Mouse (Mus musculus): ENCODE measurements at regions not wholly inside any gene's neighbourhood (a gene's known extent, or its start where the extent isn't known, plus 50 kb on each side); places are given as distances from the start of the nearest gene placed in this dataset.

DNA sequence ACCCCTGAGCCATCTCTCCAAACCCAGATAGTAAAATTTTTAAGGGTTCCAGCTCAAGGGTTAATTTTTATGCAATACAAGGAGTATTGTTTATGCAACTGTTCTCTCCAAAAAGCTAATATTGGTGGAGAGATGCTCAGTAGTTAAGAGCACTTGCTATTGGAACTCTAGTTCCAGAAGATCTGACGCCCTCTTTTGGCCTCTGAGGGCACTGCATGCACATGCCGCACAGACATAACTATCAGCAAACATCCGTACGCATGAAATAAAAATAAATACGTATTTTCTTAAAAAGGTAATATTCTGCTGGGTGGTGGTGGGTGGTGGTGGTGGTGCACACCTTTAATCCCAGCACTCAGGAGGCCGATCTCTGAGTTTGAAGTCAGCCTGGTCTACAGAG is 112.1 kb upstream of the Tmpo start:
- H3K4me3 ChIP-seq (ENCODE audit: insufficient read depth, low read depth, low read length), result no peak overlapping the region
- no peaks in the 10 kb centered on the region for H3K27me3 ChIP-seq (ENCODE audit: control insufficient read depth, insufficient read depth, low read length)
- H3K4me1 ChIP-seq (ENCODE audit: control insufficient read depth, insufficient read depth, low read length), result no peaks in the 10 kb centered on the region
- H3K27ac ChIP-seq (replicated peaks; ENCODE audit: insufficient read depth, low read depth, low read length), result no peak overlapping the region
- TF ChIP-seq POLR2A (IDR thresholded peaks at IDR 0.05; ENCODE audit: extremely low read depth, insufficient read depth, low read length), result no peak
- TF ChIP-seq CTCF (IDR thresholded peaks at IDR 0.05; ENCODE audit: low read depth, low read length), result no peak
- H3K9ac ChIP-seq (ENCODE audit: low read depth, low read length), result no peak overlapping the region
- 86% methylated on average over 6 of the region's 6 CpGs for WGBS
- DNase-seq (ENCODE audit: extremely low read depth, low read depth, low spot score), result no peak
- no peaks in the 10 kb centered on the region for H3K79me2 ChIP-seq (ENCODE audit: control insufficient read depth, insufficient read depth, low read length)
- H3K36me3 ChIP-seq (ENCODE audit: control insufficient read depth, insufficient read depth, low read length), result no peaks in the 10 kb centered on the region

DNA sequence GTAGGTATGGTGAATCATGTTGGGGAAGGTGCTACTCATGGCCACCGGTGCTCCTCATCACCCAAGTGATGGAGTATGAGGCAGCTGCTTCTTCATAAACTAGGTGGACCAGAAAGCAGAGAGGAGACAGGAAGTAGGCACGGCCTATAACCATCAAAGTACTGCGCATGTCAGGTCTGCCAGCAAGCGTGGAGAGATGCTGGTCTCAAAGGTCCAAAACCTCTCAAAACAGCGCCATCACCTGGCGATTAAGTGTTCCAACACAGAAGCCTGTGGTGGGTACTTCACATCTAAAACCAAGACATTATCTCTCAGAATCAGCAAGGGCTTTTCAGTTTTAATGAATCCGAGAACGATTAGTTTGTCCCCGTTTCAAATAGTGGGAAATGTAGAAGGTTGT is 103.1 kb upstream of the Tmpo start:
- 89% methylated on average over 9 of the region's 9 CpGs for WGBS
- TF ChIP-seq POLR2A (IDR thresholded peaks at IDR 0.05; ENCODE audit: extremely low read depth, insufficient read depth, low read length), result no peak
- TF ChIP-seq CTCF (IDR thresholded peaks at IDR 0.05; ENCODE audit: low read depth, low read length), result no peak
- DNase-seq (ENCODE audit: extremely low read depth, low read depth, low spot score), result no peak
- Histone ChIP-seq H3K36me3 (ENCODE audit: control insufficient read depth, insufficient read depth, low read length) (no peaks in the 10 kb centered on the region), H3K4me3 (ENCODE audit: insufficient read depth, low read depth, low read length) (no peak overlapping the region), H3K79me2 (ENCODE audit: control insufficient read depth, insufficient read depth, low read length) (no peaks in the 10 kb centered on the region), H3K4me1 (ENCODE audit: control insufficient read depth, insufficient read depth, low read length) (no peaks in the 10 kb centered on the region), H3K9ac (ENCODE audit: low read depth, low read length) (no peak overlapping the region), H3K27me3 (ENCODE audit: control insufficient read depth, insufficient read depth, low read length) (0 out of 2 replicates have a peak, but pooled peaks cover 2% of the 10 kb centered on the region), H3K27ac (replicated peaks; ENCODE audit: insufficient read depth, low read depth, low read length) (no peak overlapping the region)

DNA sequence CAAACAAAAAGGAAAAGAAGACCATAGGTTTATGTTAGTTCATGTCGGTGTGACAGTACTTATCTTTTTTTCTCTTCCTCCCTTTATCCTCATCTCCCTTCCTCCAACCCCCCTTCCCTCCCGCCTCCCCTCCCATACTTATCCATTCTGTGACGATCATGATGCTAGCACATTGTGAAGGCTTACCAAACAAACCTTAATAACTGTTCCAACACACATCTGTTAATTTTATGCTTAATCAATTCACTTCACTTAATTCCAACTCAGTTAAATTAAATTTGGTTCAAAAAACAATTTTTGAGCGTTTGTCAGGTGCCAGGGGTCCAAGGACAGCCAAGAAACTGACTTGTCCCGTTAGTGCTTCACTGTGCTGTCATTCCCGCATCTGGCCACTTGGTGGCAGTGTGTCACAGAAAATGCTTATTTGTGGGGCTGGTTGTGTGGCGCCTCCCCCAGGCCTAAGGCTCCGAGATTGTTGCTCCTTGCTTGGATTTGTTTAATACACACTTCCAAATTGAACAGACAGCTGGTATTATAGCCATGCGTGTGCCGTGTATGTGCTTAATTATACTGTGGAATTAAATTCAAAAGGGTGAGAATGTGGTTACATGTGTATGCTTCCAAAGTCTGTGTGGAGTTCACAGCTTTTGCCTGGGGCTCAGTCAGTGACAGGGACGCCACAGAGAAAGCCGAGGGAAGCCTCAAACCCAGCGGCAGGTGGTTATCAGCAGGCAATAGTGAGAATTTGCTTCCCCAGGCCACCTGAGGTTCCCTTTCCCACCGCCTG is 90.0 kb upstream of the Tmpo start:
- Histone ChIP-seq H3K36me3 (ENCODE audit: control insufficient read depth, insufficient read depth, low read length) (no peaks in the 10 kb centered on the region), H3K9ac (ENCODE audit: low read depth, low read length) (no peak overlapping the region), H3K4me1 (ENCODE audit: control insufficient read depth, insufficient read depth, low read length) (no peaks in the 10 kb centered on the region), H3K79me2 (ENCODE audit: control insufficient read depth, insufficient read depth, low read length) (no peaks in the 10 kb centered on the region), H3K4me3 (ENCODE audit: insufficient read depth, low read depth, low read length) (no peak overlapping the region), H3K27me3 (ENCODE audit: control insufficient read depth, insufficient read depth, low read length) (no peaks in the 10 kb centered on the region), H3K27ac (replicated peaks; ENCODE audit: insufficient read depth, low read depth, low read length) (no peak overlapping the region)
- 18% methylated on average over 14 of the region's 14 CpGs for WGBS
- peak; percentile 56 for DNase-seq (ENCODE audit: extremely low read depth, low read depth, low spot score)
- TF ChIP-seq CTCF (IDR thresholded peaks at IDR 0.05; ENCODE audit: low read depth, low read length) (peak; percentile 96), POLR2A (IDR thresholded peaks at IDR 0.05; ENCODE audit: extremely low read depth, insufficient read depth, low read length) (no peak)

DNA sequence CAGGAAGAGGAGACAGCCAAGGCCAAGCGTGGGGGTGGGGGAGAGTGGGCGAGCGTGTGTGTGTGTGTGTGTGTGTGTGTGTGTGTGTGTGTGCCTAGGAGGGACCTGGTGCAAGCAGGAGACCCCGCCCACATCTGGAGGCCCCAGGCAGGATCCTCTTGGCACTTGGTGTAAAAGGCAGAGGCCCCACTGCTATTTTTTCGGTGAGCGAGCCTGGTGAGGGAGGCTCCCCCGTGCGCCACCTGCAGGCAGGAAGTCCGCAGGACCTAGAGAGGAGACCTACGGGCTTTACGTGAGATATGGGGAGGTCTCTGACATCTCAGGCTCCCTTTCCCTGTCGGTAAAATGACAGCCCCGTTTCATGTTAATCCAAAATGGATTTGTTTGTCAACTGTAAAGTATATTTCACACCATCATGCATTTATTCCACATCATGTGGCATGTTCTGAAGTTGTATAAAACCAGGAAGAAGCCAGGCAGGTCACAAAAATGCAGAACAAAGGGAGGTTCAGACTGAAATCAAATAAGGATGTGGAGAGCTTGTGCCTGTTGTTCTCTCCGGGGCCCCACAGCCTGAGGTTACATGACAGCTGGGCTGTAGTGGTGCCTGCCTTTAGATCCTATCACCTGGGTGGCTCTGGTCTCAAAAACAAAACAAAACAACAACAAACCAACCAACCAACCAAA is 89.3 kb upstream of the Tmpo start:
- WGBS, result 30% methylated on average over 14 of the region's 14 CpGs
- H3K27ac ChIP-seq (replicated peaks; ENCODE audit: insufficient read depth, low read depth, low read length), result no peak overlapping the region
- no peaks in the 10 kb centered on the region for H3K4me1 ChIP-seq (ENCODE audit: control insufficient read depth, insufficient read depth, low read length)
- peak overlapping the region; percentile 34; the same call in 1 of the 2 replicates for H3K4me3 ChIP-seq (ENCODE audit: insufficient read depth, low read depth, low read length)
- no peaks in the 10 kb centered on the region for H3K27me3 ChIP-seq (ENCODE audit: control insufficient read depth, insufficient read depth, low read length)
- H3K9ac ChIP-seq (ENCODE audit: low read depth, low read length), result no peak overlapping the region
- no peaks in the 10 kb centered on the region for H3K79me2 ChIP-seq (ENCODE audit: control insufficient read depth, insufficient read depth, low read length)
- peak; percentile 23 for DNase-seq (ENCODE audit: extremely low read depth, low read depth, low spot score)
- H3K36me3 ChIP-seq (ENCODE audit: control insufficient read depth, insufficient read depth, low read length), result no peaks in the 10 kb centered on the region
- TF ChIP-seq POLR2A (IDR thresholded peaks at IDR 0.05; ENCODE audit: extremely low read depth, insufficient read depth, low read length), result no peak
- peak; percentile 64 for TF ChIP-seq CTCF (IDR thresholded peaks at IDR 0.05; ENCODE audit: low read depth, low read length)

DNA sequence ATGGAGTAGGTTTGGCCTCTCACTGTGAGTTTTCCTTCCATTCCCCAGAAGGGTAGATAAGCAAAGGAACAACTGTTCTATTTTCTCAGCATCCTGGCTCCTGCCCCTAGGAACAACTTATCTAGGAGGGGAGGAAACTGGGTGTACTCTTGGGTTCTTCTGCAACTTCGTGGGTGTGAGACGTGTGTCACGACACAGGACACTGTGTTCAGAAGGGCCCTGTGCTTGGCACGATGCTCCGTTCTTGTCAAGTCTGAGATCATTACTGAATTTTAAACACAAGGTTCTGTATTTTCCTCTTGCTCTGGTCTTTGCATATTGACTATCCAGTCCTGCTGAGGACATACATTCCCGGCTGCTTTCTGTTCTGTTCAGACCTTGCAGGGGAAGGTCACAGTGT is 86.8 kb upstream of the Tmpo start:
- Histone ChIP-seq H3K9ac (ENCODE audit: low read depth, low read length) (no peak overlapping the region), H3K4me3 (ENCODE audit: insufficient read depth, low read depth, low read length) (no peak overlapping the region), H3K4me1 (ENCODE audit: control insufficient read depth, insufficient read depth, low read length) (no peaks in the 10 kb centered on the region), H3K36me3 (ENCODE audit: control insufficient read depth, insufficient read depth, low read length) (no peaks in the 10 kb centered on the region), H3K27ac (replicated peaks; ENCODE audit: insufficient read depth, low read depth, low read length) (no peak overlapping the region), H3K79me2 (ENCODE audit: control insufficient read depth, insufficient read depth, low read length) (no peaks in the 10 kb centered on the region), H3K27me3 (ENCODE audit: control insufficient read depth, insufficient read depth, low read length) (no peaks in the 10 kb centered on the region)
- WGBS, result 84% methylated on average over 6 of the region's 6 CpGs
- TF ChIP-seq POLR2A (IDR thresholded peaks at IDR 0.05; ENCODE audit: extremely low read depth, insufficient read depth, low read length), result no peak
- TF ChIP-seq CTCF (IDR thresholded peaks at IDR 0.05; ENCODE audit: low read depth, low read length), result no peak
- no peak for DNase-seq (ENCODE audit: extremely low read depth, low read depth, low spot score)

DNA sequence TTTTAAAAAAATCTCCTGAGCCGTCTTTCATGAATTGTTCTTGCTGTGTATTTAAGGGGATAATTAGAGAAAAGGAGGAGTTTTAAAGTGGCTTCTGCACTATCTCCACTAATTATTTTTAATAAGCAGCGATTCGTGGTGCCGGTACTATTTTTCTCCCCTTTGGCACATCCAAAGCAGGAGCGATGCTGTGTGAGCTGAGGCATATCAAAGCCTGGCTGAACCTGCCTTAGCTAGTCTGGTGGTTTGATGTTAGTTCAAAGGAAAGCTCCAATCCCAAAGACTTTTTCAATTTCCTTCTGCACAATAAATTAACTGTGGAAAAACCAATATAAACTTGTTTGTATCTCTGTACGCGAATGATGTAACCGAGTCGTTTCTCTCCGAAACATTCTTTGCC is 79.3 kb upstream of the Tmpo start:
- no peak for DNase-seq (ENCODE audit: extremely low read depth, low read depth, low spot score)
- H3K27ac ChIP-seq (replicated peaks; ENCODE audit: insufficient read depth, low read depth, low read length), result no peak overlapping the region
- H3K36me3 ChIP-seq (ENCODE audit: control insufficient read depth, insufficient read depth, low read length), result no peaks in the 10 kb centered on the region
- H3K9ac ChIP-seq (ENCODE audit: low read depth, low read length), result no peak overlapping the region
- peaks cover 7% of the 10 kb centered on the region; the same call in 1 of the 2 replicates for H3K4me1 ChIP-seq (ENCODE audit: control insufficient read depth, insufficient read depth, low read length)
- TF ChIP-seq CTCF (IDR thresholded peaks at IDR 0.05; ENCODE audit: low read depth, low read length), result no peak
- TF ChIP-seq POLR2A (IDR thresholded peaks at IDR 0.05; ENCODE audit: extremely low read depth, insufficient read depth, low read length), result no peak
- no peaks in the 10 kb centered on the region for H3K27me3 ChIP-seq (ENCODE audit: control insufficient read depth, insufficient read depth, low read length)
- H3K4me3 ChIP-seq (ENCODE audit: insufficient read depth, low read depth, low read length), result no peak overlapping the region
- 92% methylated on average over 10 of the region's 10 CpGs for WGBS
- no peaks in the 10 kb centered on the region for H3K79me2 ChIP-seq (ENCODE audit: control insufficient read depth, insufficient read depth, low read length)

All from liver, adult 2 months (tissue).